Mouse (Mus musculus): ENCODE measurements at regions not wholly inside any gene's neighbourhood (a gene's known extent, or its start where the extent isn't known, plus 50 kb on each side); places are given as distances from the start of the nearest gene placed in this dataset.
"Not testable (repeated sequence)": the region's sequence is repeated elsewhere in the genome, so short reads cannot be mapped to it uniquely, and the experiment has no call there.

DNA sequence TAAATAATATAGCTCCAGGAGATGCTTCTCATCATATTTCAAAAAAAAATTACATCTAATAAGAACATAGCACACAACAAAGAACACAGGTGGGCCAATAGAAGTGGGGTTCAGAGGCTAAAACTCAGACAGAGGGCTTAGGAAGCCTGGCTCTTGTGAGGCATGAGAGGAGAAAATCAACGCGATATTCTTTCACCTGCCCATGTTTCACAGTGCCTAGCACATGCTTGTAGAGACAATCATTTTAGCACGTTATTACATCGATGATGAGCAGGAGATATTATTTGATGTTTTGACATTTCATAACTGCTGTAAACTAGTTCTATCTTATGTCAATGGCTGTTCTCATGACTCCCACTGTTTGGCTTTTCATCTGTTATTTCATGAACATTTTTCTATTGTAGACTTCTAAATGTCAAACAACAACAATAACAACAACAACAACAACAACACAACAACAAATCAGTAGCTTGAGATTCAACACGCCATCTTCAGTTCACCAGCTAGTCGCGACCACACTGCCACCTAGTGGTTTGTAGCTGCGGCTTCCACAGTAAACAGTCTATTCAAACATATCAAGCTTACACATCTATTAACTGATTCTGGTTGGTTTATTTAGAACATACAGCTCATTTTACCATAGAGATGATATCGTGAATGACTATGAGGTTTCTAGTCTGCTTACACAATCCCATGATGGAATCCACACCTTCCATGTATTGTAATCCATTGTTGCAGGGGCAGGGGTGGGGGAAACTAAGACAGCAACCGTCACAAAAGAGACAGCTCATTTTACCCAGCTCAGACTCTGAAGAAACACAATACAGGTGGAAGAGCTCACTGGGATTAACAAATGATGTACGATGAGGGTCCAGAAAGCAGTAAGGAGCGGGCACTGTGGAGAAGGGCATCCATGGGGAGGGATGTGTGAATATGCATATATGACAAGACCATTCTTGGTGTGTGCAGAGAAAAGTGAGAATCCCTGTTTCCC, 60.5 kb upstream of the Tmem200a start:
- intact Hi-C loops (cut with DNase I) = loop anchor here (1.0 kb wide), 1 partner anchor 458 kb away; no protein-coding TSS in a partner anchor

DNA sequence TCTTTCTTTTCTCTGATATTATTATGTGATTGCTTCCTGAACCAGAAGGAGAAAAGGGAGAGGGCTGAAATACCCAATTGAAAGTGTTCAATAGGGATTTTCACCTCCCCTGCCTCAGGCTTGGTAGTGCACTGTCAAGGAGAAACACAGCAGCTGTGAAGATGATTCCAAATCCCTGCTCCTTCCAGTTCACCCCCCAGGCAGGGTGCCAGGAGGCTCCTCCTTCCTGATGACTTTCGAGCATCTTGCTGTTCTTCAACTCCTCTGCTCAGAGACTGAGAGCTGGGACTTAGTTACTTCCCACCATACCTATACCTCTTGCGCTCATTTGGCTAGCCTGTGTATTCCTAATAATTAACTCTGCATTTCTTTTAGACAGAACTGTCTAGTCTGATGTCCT, 73.7 kb upstream of the Tmem200a start:
- intact Hi-C loops (cut with DNase I) = no loop called here

DNA sequence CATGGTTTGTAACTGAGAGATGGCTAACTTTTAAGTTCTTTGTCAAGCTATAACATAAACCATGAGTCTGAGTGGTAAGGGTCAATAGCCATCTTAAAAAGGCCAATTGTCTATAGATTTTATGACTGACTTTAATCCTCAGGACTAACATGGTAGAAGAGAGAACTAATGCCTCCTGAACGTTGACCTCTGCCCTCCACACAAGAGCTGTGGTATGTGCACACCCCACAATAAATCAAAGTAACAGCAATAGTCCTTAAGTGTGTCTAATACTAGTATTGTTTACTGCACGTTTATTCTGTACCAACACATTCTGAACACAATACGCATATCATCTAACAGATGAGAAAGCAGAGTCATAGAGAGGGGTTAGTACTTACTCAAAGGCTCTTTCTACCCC, 70.7 kb upstream of the Samd3 start:
- intact Hi-C loops (cut with DNase I) = no loop called here

DNA sequence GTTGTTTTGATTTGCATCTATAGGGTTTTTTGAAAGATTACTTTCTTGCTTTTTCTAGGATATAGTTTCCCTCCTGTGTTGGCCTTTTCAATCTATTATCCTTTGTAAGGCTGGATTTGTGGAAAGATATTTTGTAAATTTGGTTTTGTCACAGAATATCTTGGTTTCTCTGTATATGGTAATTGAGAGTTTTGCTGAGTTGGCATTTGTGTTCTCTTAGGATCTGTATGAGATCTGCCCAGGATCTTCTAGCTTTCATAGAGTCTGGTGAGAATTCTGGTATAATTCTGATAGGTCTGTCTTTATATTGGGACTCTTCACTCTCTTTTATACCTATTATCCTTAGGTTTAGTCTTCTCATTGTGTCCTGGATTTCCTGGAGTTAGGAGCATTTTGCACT, 68.4 kb upstream of the Samd3 start:
- intact Hi-C loops (cut with DNase I) = not testable (repeated sequence)

DNA sequence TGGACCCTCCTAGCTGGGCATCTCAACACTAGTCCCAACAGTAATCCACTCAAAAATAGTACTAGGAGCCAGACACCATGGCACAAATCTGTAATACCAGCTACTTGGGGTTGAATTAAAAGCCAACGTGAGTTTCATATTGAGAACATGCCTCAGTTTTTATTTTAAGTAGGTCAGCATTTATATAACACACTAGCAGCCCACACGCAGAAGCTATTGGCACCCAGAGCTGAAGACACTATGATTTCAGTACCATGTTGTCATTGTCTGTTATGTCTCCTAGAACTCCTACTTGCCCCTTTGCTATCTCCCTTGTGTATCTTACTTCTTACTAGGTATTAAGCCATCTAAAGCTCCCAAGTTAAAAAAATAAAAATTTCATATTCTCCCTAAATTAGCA, 65.0 kb upstream of the Samd3 start:
- intact Hi-C loops (cut with DNase I) = no loop called here

DNA sequence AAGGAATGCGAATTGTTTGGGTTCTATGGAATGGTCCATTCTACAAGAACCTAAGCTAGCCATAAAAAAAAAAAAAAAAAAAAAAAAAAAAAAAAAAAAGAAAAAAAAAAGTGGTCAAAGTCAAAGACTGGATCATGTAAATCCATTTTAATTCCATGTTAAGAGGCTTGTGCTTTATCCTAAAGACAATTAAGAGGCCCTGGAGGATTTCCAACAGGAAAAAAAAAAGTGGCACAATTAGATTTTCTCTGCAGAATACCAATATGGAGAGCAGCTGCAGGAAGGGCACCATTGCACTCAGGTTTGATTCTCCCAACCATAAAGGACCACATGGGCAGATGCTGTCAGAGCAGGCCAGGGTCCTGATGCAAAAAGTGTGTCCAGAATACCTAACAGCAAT, 51.9 kb upstream of the Samd3 start:
- intact Hi-C loops (cut with DNase I) = no loop called here

DNA sequence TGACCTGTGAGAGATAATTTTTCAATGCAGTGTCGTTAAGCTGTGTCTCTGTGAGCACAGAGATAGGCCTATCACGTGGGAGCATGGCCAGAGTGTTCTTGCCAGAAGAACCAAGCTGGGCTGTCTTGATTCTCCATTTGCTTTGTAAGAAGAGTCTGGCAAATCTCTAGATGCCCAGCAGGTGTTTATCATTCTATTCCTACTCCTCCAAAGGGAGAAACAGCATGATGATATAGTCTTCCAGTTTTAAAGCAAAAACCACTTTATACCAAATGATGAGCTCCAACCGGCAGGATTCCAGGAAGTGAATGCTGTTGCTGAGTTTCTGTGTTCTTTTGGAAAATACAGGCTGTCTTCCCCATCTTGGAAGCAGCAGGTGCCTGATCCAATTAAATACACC, 51.2 kb upstream of the Samd3 start:
- intact Hi-C loops (cut with DNase I) = no loop called here

All from adrenal gland (tissue).